Mouse (Mus musculus): ENCODE data around the gene Slc12a4. TPM values are rescaled to one million over a fixed set of nuclear protein-coding genes. Genes with fewer than 3 reads are reported as not detected.

Gene Slc12a4
- polyA plus RNA-seq, 1 experiment, result not detected

GRCm38 (mm10) chr8:105979325-105979724 is 13.4 kb upstream of the Slc12a4 start, which contains the start of gene Dpep3:
Gene Dpep3 (minus strand): TSS chr8:105979429.
- Histone ChIP-seq H3K4me3 (ENCODE audit: insufficient read depth, low read depth, low read length) (no peak within 1 kb of the TSS), H3K27ac (ENCODE audit: insufficient read depth, low read depth, low read length) (no peak within 1 kb of the TSS), H3K4me1 (ENCODE audit: control insufficient read depth, insufficient read depth, low read length) (no peaks in the 10 kb centered on the region)
- WGBS, result 93% methylated on average over 15 of the region's 15 CpGs
- TF ChIP-seq POLR2A (IDR thresholded peaks at IDR 0.05; ENCODE audit: insufficient read depth, low read depth, low read length) (no peak), CTCF (IDR thresholded peaks at IDR 0.05; ENCODE audit: insufficient read depth, low read depth, low read length) (no peak)

DNA sequence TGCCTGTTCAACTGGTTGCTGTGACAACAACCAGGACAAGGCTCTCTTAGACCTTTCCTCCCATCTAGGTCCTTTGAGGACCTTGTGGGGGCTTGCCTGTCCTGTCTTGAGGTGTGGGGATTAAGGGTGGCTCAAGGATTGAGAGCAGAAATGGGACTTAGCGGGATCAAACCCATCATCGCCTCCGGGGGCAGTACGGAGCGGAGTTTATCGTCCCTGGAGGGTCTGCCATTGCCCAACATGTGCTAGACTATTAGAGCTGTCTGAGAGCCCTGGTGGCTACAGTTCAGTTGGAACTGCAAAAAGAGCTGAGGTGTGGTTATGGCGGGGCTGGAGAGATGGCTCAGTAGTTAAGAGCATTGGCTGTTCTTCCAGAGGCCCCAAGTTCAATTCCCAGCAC is 9.5 kb upstream of the Slc12a4 start:
- TF ChIP-seq POLR2A (IDR thresholded peaks at IDR 0.05; ENCODE audit: insufficient read depth, low read depth, low read length), result no peak
- TF ChIP-seq CTCF (IDR thresholded peaks at IDR 0.05; ENCODE audit: insufficient read depth, low read depth, low read length), result no peak
- WGBS, result 74% methylated on average over 7 of the region's 7 CpGs
- Histone ChIP-seq H3K27ac (ENCODE audit: insufficient read depth, low read depth, low read length) (no peak overlapping the region), H3K4me1 (ENCODE audit: control insufficient read depth, insufficient read depth, low read length) (no peaks in the 10 kb centered on the region), H3K4me3 (ENCODE audit: insufficient read depth, low read depth, low read length) (no peak overlapping the region)

DNA sequence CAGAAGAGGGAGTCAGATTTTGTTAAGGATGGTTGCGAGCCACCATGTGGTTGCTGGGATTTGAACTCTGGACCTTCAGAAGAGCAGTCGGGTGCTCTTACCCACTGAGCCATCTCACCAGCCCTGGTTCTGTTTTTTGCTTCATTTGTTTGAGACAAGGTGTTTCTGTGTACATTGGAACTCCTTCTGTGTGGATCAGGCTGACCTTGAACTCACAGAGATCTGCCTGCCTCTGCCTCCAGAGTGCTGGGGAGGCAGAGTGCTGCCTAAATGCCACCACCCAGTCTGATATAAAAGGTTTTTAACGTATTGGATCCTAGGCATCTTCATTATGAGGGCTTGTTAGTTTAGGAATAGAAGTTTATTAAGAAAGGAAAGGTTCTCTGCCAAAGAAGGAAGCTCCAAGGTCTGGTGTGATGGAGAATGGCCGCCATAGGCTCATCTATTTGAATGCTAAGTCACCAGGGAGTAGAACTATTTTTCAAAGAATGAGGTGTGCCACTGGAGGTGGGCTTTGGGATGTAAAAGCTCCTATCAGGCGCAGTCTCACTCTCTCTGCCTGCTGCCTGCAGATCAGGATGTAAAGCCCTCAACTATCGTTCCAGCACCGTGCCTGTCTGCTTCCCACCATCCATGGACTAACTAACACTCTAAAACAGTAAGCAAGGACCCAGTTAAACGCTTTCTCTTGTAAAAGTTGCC is 5.3 kb upstream of the Slc12a4 start:
- Histone ChIP-seq H3K4me1 (ENCODE audit: control insufficient read depth, insufficient read depth, low read length) (0 out of 2 replicates have a peak, but pooled peaks cover 3% of the 10 kb centered on the region), H3K4me3 (ENCODE audit: insufficient read depth, low read depth, low read length) (no peak overlapping the region), H3K27ac (ENCODE audit: insufficient read depth, low read depth, low read length) (no peak overlapping the region)
- TF ChIP-seq POLR2A (IDR thresholded peaks at IDR 0.05; ENCODE audit: insufficient read depth, low read depth, low read length) (no peak), CTCF (IDR thresholded peaks at IDR 0.05; ENCODE audit: insufficient read depth, low read depth, low read length) (no peak)
- WGBS, result 77% methylated on average over 8 of the region's 8 CpGs

DNA sequence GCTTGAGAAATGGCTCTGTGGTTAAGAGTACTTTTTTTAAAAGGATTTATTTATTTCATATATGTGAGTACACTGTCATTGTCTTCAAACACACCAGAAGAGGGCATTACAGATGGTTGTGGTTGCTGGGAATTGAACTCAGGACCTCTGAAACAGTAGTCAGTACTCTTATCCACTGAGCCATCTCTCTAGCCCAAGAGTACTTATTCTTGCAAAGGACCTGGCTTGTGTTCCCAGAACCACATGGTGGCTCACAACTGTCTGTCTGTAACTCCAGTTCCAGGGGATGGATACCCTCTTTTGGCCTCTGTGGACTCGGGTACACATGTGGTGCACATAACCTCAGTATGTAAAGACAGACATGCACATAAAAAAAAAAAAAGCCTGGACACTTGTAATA is 3.5 kb upstream of the Slc12a4 start:
- Histone ChIP-seq H3K27ac (ENCODE audit: insufficient read depth, low read depth, low read length) (no peak overlapping the region), H3K4me1 (ENCODE audit: control insufficient read depth, insufficient read depth, low read length) (peaks cover 12% of the 10 kb centered on the region), H3K4me3 (ENCODE audit: insufficient read depth, low read depth, low read length) (no peak overlapping the region)
- 82% methylated on average over 1 of the region's 1 CpGs for WGBS
- TF ChIP-seq POLR2A (IDR thresholded peaks at IDR 0.05; ENCODE audit: insufficient read depth, low read depth, low read length), result no peak

DNA sequence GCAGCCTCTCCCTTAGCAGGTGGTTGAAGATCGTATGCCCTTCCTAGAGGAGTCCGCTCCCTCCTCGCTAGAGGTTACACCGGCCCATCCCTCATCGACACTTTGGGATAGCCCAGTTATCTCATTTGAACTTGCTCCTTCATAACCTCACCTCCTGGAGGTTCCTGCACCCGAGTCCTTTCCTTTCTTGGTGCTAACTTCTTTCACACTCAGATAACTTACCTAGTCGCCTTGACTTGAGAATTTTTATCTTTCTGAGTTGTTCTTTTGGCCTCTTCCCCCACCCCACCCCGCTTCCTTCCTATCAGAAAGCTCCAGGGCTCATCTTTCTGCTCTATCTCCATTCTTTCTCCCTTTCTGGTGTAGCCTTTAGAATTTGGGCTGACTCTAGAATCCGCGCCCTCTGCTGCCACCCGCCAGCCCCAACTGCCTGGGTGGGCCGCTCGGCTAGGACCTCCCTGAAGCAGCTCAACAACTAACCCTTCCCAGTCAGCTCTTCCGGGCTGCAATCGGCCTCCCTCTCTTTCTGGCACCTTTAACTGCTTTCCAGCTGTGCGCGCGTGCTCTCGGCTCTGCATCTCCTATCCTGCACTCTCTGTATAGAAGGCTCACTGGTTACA is 905 bp upstream of the Slc12a4 start:
- TF ChIP-seq POLR2A (IDR thresholded peaks at IDR 0.05; ENCODE audit: insufficient read depth, low read depth, low read length) (no peak), CTCF (IDR thresholded peaks at IDR 0.05; ENCODE audit: insufficient read depth, low read depth, low read length) (no peak)
- no peak overlapping the region for H3K27ac ChIP-seq (ENCODE audit: insufficient read depth, low read depth, low read length)
- 15% methylated on average over 19 of the region's 19 CpGs for WGBS
- H3K4me3 ChIP-seq (ENCODE audit: insufficient read depth, low read depth, low read length), result no peak overlapping the region
- H3K4me1 ChIP-seq (ENCODE audit: control insufficient read depth, insufficient read depth, low read length), result peaks cover 14% of the 10 kb centered on the region

DNA sequence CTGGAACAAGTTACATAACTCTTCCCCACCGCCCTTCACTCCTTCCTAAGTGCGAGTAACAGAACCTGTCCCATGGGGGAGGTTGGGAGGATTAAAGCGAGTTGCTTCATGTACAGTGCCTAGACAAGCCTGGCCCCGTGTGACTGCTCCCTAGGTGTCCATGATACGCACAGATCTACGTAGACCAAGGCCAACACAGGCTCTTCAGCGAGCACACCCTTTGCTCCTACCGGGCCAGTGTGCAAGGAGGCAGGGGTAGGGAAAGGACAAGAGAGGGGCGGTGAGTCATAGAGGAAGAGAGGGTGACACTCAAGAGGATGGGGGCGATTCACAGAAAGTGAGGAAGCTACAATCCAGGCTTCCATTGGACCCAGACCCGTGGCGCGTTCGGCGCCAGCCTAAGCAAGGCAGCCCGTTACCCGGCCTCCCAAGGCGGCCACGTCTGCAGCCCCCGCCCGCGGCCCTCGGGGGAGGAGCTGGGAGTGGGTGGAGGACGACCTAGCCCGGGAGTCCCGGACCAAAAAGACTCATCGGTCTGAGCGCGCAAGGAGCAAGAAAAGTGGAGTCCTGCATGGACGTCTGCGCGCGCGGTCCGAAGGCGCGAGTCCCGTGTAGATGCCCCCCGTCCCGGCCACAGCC is 512 bp downstream of the Slc12a4 start:
- WGBS, result 6% methylated on average over 40 of the region's 40 CpGs
- Histone ChIP-seq H3K4me1 (ENCODE audit: control insufficient read depth, insufficient read depth, low read length) (peaks cover 14% of the 10 kb centered on the region), H3K27ac (ENCODE audit: insufficient read depth, low read depth, low read length) (no peak overlapping the region; the same call in 1 of the 2 replicates), H3K4me3 (ENCODE audit: insufficient read depth, low read depth, low read length) (peak overlapping the region; percentile 64)
- no peak for TF ChIP-seq CTCF (IDR thresholded peaks at IDR 0.05; ENCODE audit: insufficient read depth, low read depth, low read length)

- 75% methylated on average over 12 of the region's 12 CpGs for WGBS
- no peak overlapping the region for H3K27ac ChIP-seq (ENCODE audit: insufficient read depth, low read depth, low read length)
- TF ChIP-seq CTCF (IDR thresholded peaks at IDR 0.05; ENCODE audit: insufficient read depth, low read depth, low read length), result no peak
- TF ChIP-seq POLR2A (IDR thresholded peaks at IDR 0.05; ENCODE audit: insufficient read depth, low read depth, low read length), result no peak
- H3K4me1 ChIP-seq (ENCODE audit: control insufficient read depth, insufficient read depth, low read length), result peaks cover 14% of the 10 kb centered on the region
- peak overlapping the region; percentile 64; the same call in 1 of the 2 replicates for H3K4me3 ChIP-seq (ENCODE audit: insufficient read depth, low read depth, low read length)
Measured at GRCm38 (mm10) chr8:105964506-105965265, 1.2 kb downstream of the Slc12a4 start.

DNA sequence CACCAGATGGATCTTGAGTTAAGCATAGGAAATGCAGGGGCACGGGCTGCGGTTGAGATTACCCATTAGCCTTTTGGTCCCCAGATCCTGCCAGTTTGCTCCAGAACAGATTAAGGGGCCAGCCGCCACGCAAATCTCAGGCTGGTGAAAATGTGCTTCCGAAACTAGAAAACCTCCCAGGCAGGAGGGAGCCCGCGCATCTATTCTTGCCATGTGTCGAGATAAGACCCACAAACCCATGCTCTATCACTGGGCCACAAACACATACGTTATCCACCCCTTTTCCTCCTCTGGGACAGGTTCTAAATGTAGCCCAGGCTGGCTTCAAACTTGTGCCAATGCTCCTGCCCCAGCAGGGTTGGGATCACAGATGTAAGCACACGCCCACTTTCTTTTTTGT is 4.4 kb downstream of the Slc12a4 start:
- Histone ChIP-seq H3K4me3 (ENCODE audit: insufficient read depth, low read depth, low read length) (no peak overlapping the region), H3K27ac (ENCODE audit: insufficient read depth, low read depth, low read length) (no peak overlapping the region), H3K4me1 (ENCODE audit: control insufficient read depth, insufficient read depth, low read length) (peaks cover 21% of the 10 kb centered on the region)
- WGBS, result 94% methylated on average over 10 of the region's 10 CpGs
- TF ChIP-seq POLR2A (IDR thresholded peaks at IDR 0.05; ENCODE audit: insufficient read depth, low read depth, low read length) (no peak), CTCF (IDR thresholded peaks at IDR 0.05; ENCODE audit: insufficient read depth, low read depth, low read length) (no peak)
